Mouse (Mus musculus) heart, adult 2 months (tissue): ENCODE measurements around the gene Hoxb2. TPM values are rescaled to one million over a fixed set of nuclear protein-coding genes. Genes with fewer than 3 reads are reported as not detected.

Experiments used
- DNase-seq, 2 experiments: peaks; one replicate each; pipeline ENCODE4 v3.0.0; 2021
- H3K27ac ChIP-seq: fragments of 200-600 bp; 2 replicates; pipeline ENCODE4 v1.8.1; 2022
- H3K27me3 ChIP-seq: fragments of 200-500 bp; 2 replicates; pipeline ENCODE4 v1.6.1; 2012; ENCODE audit warnings: mild to moderate bottlenecking, low read length, inconsistent platforms, mixed read lengths; ENCODE audit not compliant: control insufficient read depth, insufficient read depth
- H3K36me3 ChIP-seq: fragments of 200-500 bp; 2 replicates; pipeline ENCODE4 v1.6.1; 2012; ENCODE audit warnings: low read length, inconsistent platforms; ENCODE audit not compliant: control insufficient read depth, insufficient read depth
- H3K4me1 ChIP-seq: fragments of 200-500 bp; 2 replicates; pipeline ENCODE4 v1.6.1; 2011; ENCODE audit warnings: low read length; ENCODE audit not compliant: control insufficient read depth, insufficient read depth
- H3K4me3 ChIP-seq: fragments of 200-600 bp; 2 replicates; pipeline ENCODE4 v1.8.1; 2022
- H3K79me2 ChIP-seq: fragments of 200-500 bp; replicated peaks from 2 replicates; pipeline ENCODE4 v1.6.1; 2012; ENCODE audit warnings: mild to moderate bottlenecking, inconsistent platforms, low read length, moderate library complexity, mixed read lengths; ENCODE audit not compliant: control insufficient read depth, insufficient read depth
- H3K9ac ChIP-seq: fragments of 200-500 bp; 2 replicates; pipeline ENCODE4 v1.6.1; 2012; ENCODE audit warnings: low read depth, mild to moderate bottlenecking, control low read depth, inconsistent platforms, low read length, mixed read lengths
- CTCF ChIP-seq: fragments of 200-600 bp; IDR thresholded peaks from 2 replicates; pipeline ENCODE4 v1.8.1; 2022; ENCODE audit warnings: antibody characterized with exemption, mild to moderate bottlenecking, moderate library complexity
- EP300 ChIP-seq: fragments of 200-500 bp; IDR thresholded peaks from 2 replicates; pipeline ENCODE4 v1.6.1; 2011; ENCODE audit warnings: low read depth, low read length, control low read depth; ENCODE audit not compliant: insufficient read depth
- POLR2A ChIP-seq: fragments of 200-500 bp; IDR thresholded peaks from 2 replicates; pipeline ENCODE4 v1.6.1; 2011; ENCODE audit warnings: mild to moderate bottlenecking, low read depth, low read length, control low read depth; ENCODE audit not compliant: insufficient read depth
- WGBS: fragments of 180-500 bp; shearing (Covaris S2); methylation state at CpG from one replicate; pipeline ENCODE4 v1.1.7; 2018; 5-methylcytosine and 5-hydroxymethylcytosine counted together
- intact Hi-C: fragments of 180-260 bp; cut with DNase I; formaldehyde crosslinking; loops from one replicate; pipeline ENCODE4 v1.15.1; 2025
- polyA plus RNA-seq: library from polyadenylated mRNA; depleted of rRNA; stranded (reverse); fragments of >200 nt; gene quantifications from 2 replicates; pipeline ENCODE4 v1.2.3, GENCODE M21; 2012
- total RNA-seq, 2 experiments: library from RNA; stranded (reverse); gene quantifications; 2 replicates each; pipeline ENCODE4 v1.2.3; 2021

The Hoxb2 gene
- total and polyA plus RNA-seq, 3 experiments = 0.23 to 1.4 (median 0.68) TPM

- no peak overlapping the region for H3K4me3 ChIP-seq
- H3K79me2 ChIP-seq = no peaks in the 10 kb centered on the region
- H3K4me1 ChIP-seq = no peaks in the 10 kb centered on the region
- DNase-seq = no peak
- H3K36me3 ChIP-seq = no peaks in the 10 kb centered on the region
- peaks cover 12% of the 10 kb centered on the region for H3K27me3 ChIP-seq
- 67% methylated on average over 3 of the region's 3 CpGs for WGBS
- no peak overlapping the region for H3K9ac ChIP-seq
- TF ChIP-seq EP300 = no peak
- no peak for TF ChIP-seq CTCF
- no peak for TF ChIP-seq POLR2A
- intact Hi-C loops = no loop called here
- H3K27ac ChIP-seq = no peak overlapping the region
Observed at GRCm38 (mm10) chr11:96348988-96349387, 1.3 kb upstream of the Hoxb2 start.

- WGBS = 34% methylated on average over 14 of the region's 14 CpGs
- Histone ChIP-seq H3K4me3 (no peak overlapping the region), H3K79me2 (no peaks in the 10 kb centered on the region), H3K9ac (no peak overlapping the region), H3K27ac (no peak overlapping the region; the same call in 1 of the 2 replicates), H3K27me3 (peaks cover 12% of the 10 kb centered on the region), H3K4me1 (no peaks in the 10 kb centered on the region), H3K36me3 (no peaks in the 10 kb centered on the region)
- intact Hi-C loops = loop anchor here (5.0 kb wide), 1 partner anchor 58 kb away; no protein-coding TSS in a partner anchor
- TF ChIP-seq CTCF (no peak), POLR2A (no peak), EP300 (no peak)
- no peak for DNase-seq
Observed at GRCm38 (mm10) chr11:96349491-96350340, 609 bp upstream of the Hoxb2 start.

- no peaks in the 10 kb centered on the region for H3K4me1 ChIP-seq
- no peak overlapping the region for H3K4me3 ChIP-seq
- intact Hi-C loops = loop anchor here (5.0 kb wide), 1 partner anchor 57 kb away; no protein-coding TSS in a partner anchor
- H3K27me3 ChIP-seq = peaks cover 12% of the 10 kb centered on the region
- H3K79me2 ChIP-seq = no peaks in the 10 kb centered on the region
- no peak overlapping the region for H3K9ac ChIP-seq
- no peak for DNase-seq
- WGBS = 81% methylated on average over 2 of the region's 2 CpGs
- H3K27ac ChIP-seq = no peak overlapping the region
- no peak for TF ChIP-seq POLR2A
- TF ChIP-seq EP300 = no peak
- TF ChIP-seq CTCF = no peak
- H3K36me3 ChIP-seq = no peaks in the 10 kb centered on the region
Observed at GRCm38 (mm10) chr11:96350791-96351190, 466 bp downstream of the Hoxb2 start.

DNA sequence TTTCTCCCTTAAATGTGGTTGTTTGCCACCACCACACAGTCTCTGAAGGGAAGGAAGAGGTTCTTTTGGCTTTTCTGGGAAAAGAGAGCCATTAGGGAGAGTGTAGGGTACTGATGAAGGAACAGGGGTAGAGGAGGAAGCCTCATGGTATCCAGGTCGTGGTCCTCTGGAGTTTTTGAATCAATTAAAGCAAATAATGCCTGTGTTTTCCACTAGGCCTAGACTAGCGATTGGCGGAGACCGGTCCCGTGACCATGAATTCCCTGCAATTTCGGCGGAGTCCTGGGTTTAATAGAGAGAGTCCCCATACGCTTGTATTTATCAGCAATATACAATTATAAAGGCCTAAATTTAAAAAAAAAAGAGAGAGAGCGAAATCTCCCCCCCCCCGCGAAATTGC lies 987 bp downstream of the Hoxb2 start:
- no peaks in the 10 kb centered on the region for H3K4me1 ChIP-seq
- peaks cover 7% of the 10 kb centered on the region; the same call in 1 of the 2 replicates for H3K27me3 ChIP-seq
- WGBS = 39% methylated on average over 11 of the region's 11 CpGs
- intact Hi-C loops = loop anchor here (5.0 kb wide), 1 partner anchor 56 kb away; no protein-coding TSS in a partner anchor
- no peak for DNase-seq
- H3K36me3 ChIP-seq = no peaks in the 10 kb centered on the region
- H3K79me2 ChIP-seq = no peaks in the 10 kb centered on the region
- no peak overlapping the region; the same call in 1 of the 2 replicates for H3K4me3 ChIP-seq
- peak overlapping the region; percentile 15; the same call in 1 of the 2 replicates for H3K27ac ChIP-seq
- no peak overlapping the region for H3K9ac ChIP-seq
- TF ChIP-seq CTCF (no peak), EP300 (no peak), POLR2A (no peak)

DNA sequence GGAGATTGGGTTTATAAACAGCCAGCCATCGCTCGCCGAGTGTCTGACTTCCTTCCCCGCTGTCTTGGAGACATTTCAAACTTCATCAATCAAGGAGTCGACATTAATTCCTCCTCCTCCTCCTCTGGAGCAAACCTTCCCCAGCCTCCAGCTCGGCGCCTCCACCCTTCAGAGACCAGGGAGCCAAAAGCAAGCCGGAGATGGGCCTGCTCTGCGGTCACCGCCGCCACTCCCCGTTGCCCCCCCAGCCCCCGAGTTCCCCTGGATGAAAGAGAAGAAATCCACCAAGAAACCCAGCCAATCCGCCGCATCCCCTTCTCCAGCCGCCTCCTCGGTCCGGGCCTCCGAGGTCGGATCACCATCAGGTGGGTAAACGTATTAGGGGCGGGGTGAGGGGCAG lies 1.5 kb downstream of the Hoxb2 start:
- Histone ChIP-seq H3K36me3 (no peaks in the 10 kb centered on the region), H3K27ac (peak overlapping the region; percentile 75), H3K79me2 (no peaks in the 10 kb centered on the region), H3K9ac (peak overlapping the region; percentile 48), H3K4me1 (no peaks in the 10 kb centered on the region), H3K4me3 (peak overlapping the region; percentile 46), H3K27me3 (peaks cover 7% of the 10 kb centered on the region; the same call in 1 of the 2 replicates)
- intact Hi-C loops = loop anchor here (2.0 to 5.0 kb wide), 2 partner anchors 37 to 55 kb away; no protein-coding TSS in a partner anchor
- TF ChIP-seq POLR2A = no peak
- TF ChIP-seq CTCF = no peak
- WGBS = 8% methylated on average over 22 of the region's 22 CpGs
- DNase-seq = peak in 1 of 2 experiments; percentile 33
